Mouse (Mus musculus) neural tube, embryonic 15.5 days (tissue): Measurements from ENCODE around the gene Zyx. TPM values are rescaled to one million over a fixed set of nuclear protein-coding genes. Genes with fewer than 3 reads are reported as not detected.

Source experiments
- ATAC-seq: fragments of 200-750 bp; cut with Nextera tagmentation; 2 replicates; pipeline ENCODE4 v1.8.0; 2017; ENCODE audit warnings: mild to moderate bottlenecking, moderate TSS enrichment, moderate library complexity; ENCODE audit not compliant: low FRiP score
- H3K27ac ChIP-seq: fragments of 300-500 bp; sonication (generic); replicated peaks from 2 replicates; pipeline ENCODE4 v1.5.1; 2015; ENCODE audit warnings: mild to moderate bottlenecking, inconsistent platforms
- H3K27me3 ChIP-seq: fragments of 300-500 bp; sonication (generic); replicated peaks from 2 replicates; pipeline ENCODE4 v1.6.1; 2015; ENCODE audit warnings: inconsistent platforms
- H3K36me3 ChIP-seq: fragments of 300-500 bp; sonication (generic); 2 replicates; pipeline ENCODE4 v1.6.1; 2015; ENCODE audit warnings: inconsistent platforms
- H3K4me1 ChIP-seq: fragments of 300-500 bp; sonication (generic); 2 replicates; pipeline ENCODE4 v1.6.1; 2015; ENCODE audit warnings: inconsistent platforms
- H3K4me2 ChIP-seq: fragments of 300-500 bp; sonication (generic); 2 replicates; pipeline ENCODE4 v1.6.1; 2015; ENCODE audit warnings: inconsistent platforms, mild to moderate bottlenecking, moderate library complexity
- H3K4me3 ChIP-seq: fragments of 300-500 bp; sonication (generic); replicated peaks from 2 replicates; pipeline ENCODE4 v1.5.1; 2015; ENCODE audit warnings: mild to moderate bottlenecking, inconsistent platforms
- H3K9ac ChIP-seq: fragments of 300-500 bp; sonication (generic); replicated peaks from 2 replicates; pipeline ENCODE4 v1.6.1; 2015; ENCODE audit warnings: mild to moderate bottlenecking, inconsistent platforms
- H3K9me3 ChIP-seq: fragments of 300-500 bp; sonication (generic); replicated peaks from 2 replicates; pipeline ENCODE4 v1.6.1; 2016; ENCODE audit warnings: inconsistent platforms
- WGBS: fragments of 180-500 bp; shearing (Covaris S2); methylation state at CpG from one replicate; pipeline ENCODE4 v1.1.7; 2015; ENCODE audit warnings: mixed read lengths; 5-methylcytosine and 5-hydroxymethylcytosine counted together
- polyA plus RNA-seq: library from polyadenylated mRNA; unstranded; fragments of >200 nt; fragmentation: Nextera tagmentation; extraction: Ambion mirVana; gene quantifications from 2 replicates; pipeline ENCODE4 v1.2.1, GENCODE M21; 2015

The Zyx gene
- polyA plus RNA-seq, 1 experiment from 2014 or later: 60.0 TPM

- H3K27ac ChIP-seq: no peak overlapping the region
- no peaks in the 10 kb centered on the region for H3K27me3 ChIP-seq
- no peak overlapping the region for H3K4me2 ChIP-seq
- H3K36me3 ChIP-seq: peaks cover 49% of the 10 kb centered on the region
- 0 out of 2 replicates have a peak, but pooled peaks cover 4% of the 10 kb centered on the region for H3K4me1 ChIP-seq
- no peaks in the 10 kb centered on the region for H3K9me3 ChIP-seq
- no peak for ATAC-seq
- WGBS: 95% methylated on average over 6 of the region's 6 CpGs
- no peak overlapping the region for H3K9ac ChIP-seq
- no peak overlapping the region for H3K4me3 ChIP-seq
These were observed 10.9 kb downstream of the Zyx start for GRCm38 (mm10) chr6:42360231-42360840.

DNA sequence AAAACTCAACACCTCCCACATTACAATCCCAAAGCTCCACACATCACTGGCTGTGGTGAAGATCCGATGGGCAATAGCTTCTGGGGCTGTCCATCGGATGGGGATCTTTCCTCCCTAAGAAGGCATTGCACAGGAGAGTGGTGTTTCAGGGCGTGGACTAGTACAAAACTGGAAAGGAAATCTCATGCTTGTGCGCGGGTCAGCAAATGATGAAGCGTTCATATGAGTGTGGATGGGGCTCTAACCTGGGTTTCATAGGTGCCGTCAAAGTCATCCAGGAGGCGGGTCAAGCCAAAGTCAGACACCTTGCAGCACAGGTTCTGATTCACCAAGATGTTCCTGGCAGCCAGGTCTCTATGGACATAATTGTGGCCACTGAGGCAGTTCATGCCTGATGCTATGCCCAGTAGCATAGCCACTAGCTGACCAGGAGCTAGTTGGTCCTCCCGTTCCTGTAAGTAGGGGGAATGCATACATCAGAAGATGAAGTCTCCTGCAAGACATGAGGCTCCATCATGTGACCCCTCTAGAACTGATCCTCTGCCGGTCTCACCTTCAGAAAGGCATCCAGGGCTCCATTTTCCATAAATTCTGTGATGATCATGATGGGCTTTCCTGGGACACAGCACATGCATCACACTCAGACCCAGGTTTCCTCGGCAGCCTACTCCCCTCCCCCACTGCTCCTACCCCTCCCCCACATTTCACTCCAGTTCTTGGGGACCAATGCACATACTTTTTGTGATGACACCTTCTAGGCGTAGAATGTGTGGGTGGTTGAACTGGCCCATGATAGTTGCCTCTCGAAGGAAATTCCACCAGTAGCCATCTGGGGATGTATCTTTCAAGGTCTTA is 11.8 kb downstream of the Zyx start:
- WGBS: 93% methylated on average over 13 of the region's 13 CpGs
- H3K27me3 ChIP-seq: no peaks in the 10 kb centered on the region
- H3K36me3 ChIP-seq: peaks cover 42% of the 10 kb centered on the region
- no peak overlapping the region for H3K4me2 ChIP-seq
- H3K4me1 ChIP-seq: 0 out of 2 replicates have a peak, but pooled peaks cover 4% of the 10 kb centered on the region
- H3K4me3 ChIP-seq: no peak overlapping the region
- H3K9me3 ChIP-seq: no peaks in the 10 kb centered on the region
- no peak for ATAC-seq
- no peak overlapping the region for H3K9ac ChIP-seq
- no peak overlapping the region for H3K27ac ChIP-seq

DNA sequence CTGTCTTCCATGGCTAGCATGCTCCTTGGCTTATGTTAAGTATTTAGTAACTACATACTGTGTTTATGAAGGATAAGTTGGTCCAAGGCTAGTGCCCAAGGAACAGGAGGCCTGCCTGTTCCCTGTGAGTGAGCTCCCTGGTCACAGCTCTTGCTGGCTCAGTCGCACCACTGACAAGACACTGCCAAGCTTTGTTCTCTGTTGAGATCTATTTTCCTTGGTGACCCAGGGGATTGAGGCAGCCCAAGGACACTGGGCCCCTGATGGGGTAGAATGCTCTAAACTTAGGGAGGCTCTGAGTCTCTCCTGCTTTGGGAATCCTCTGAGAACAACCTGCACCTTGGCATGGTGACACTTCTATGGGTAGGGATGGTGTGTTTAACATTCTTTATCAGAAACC is 12.6 kb downstream of the Zyx start:
- no peak for ATAC-seq

GRCm38 (mm10) chr6:42362497-42362896 is 13.1 kb downstream of the Zyx start:
- Histone ChIP-seq H3K36me3 (peaks cover 30% of the 10 kb centered on the region), H3K9ac (no peak overlapping the region), H3K4me2 (no peak overlapping the region), H3K9me3 (no peaks in the 10 kb centered on the region), H3K27me3 (no peaks in the 10 kb centered on the region), H3K27ac (no peak overlapping the region), H3K4me1 (0 out of 2 replicates have a peak, but pooled peaks cover 4% of the 10 kb centered on the region), H3K4me3 (no peak overlapping the region)
- ATAC-seq: no peak
- 86% methylated on average over 1 of the region's 1 CpGs for WGBS

More for the DNA sequence above, 12.6 kb downstream of the Zyx start:
- Histone ChIP-seq H3K9ac (no peak overlapping the region), H3K27ac (no peak overlapping the region), H3K36me3 (peaks cover 34% of the 10 kb centered on the region), H3K27me3 (no peaks in the 10 kb centered on the region), H3K4me3 (no peak overlapping the region), H3K9me3 (no peaks in the 10 kb centered on the region), H3K4me1 (0 out of 2 replicates have a peak, but pooled peaks cover 4% of the 10 kb centered on the region), H3K4me2 (no peak overlapping the region)
- 71% methylated on average over 1 of the region's 1 CpGs for WGBS

DNA sequence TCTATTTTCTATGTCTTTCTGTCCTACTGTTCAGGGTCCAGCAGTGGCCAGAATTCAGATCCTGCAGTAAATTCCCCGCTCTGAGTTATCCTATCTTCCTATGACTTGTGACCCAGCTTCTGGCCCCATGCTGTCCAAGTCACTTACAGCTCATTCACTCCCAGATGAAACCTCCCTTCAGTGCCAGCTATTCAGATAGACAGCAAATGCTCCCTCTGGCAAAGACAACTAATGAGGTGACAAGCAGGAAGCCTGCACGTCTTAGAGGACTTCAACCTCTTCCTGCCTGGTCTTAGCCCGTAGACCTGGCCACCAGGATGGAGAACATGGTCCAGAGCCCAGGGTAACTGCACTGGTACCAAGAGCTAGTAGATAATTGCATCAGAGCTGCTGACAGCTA is 13.5 kb downstream of the Zyx start:
- ATAC-seq: no peak
- no peaks in the 10 kb centered on the region for H3K27me3 ChIP-seq
- H3K4me1 ChIP-seq: 0 out of 2 replicates have a peak, but pooled peaks cover 4% of the 10 kb centered on the region
- WGBS: 63% methylated on average over 3 of the region's 3 CpGs
- H3K4me3 ChIP-seq: no peak overlapping the region
- H3K4me2 ChIP-seq: no peak overlapping the region
- H3K9me3 ChIP-seq: no peaks in the 10 kb centered on the region
- no peak overlapping the region for H3K9ac ChIP-seq
- peaks cover 25% of the 10 kb centered on the region for H3K36me3 ChIP-seq
- H3K27ac ChIP-seq: no peak overlapping the region

DNA sequence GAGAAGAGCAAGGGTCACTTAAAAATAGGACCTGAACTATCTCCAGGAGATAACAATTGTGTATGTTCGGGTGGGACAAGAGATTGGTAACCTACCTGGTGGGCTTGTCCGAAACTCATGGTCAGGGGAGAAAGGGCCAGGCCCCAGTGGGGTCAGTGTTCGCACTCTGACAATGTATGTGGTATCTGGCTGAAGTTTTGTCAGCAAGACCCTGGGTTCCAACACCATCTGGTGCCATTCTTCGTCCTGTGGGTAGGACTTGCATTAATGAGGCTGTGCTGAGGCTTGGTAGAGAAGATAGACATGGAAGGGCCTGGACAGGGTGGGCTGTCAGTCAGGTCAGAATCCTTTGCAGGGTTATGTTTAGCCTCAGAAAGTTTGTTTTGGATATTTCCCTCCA is 14.6 kb downstream of the Zyx start:
- Histone ChIP-seq H3K4me2 (no peak overlapping the region), H3K27me3 (no peaks in the 10 kb centered on the region), H3K9ac (no peak overlapping the region), H3K9me3 (no peaks in the 10 kb centered on the region), H3K36me3 (peaks cover 15% of the 10 kb centered on the region), H3K4me3 (no peak overlapping the region), H3K4me1 (0 out of 2 replicates have a peak, but pooled peaks cover 4% of the 10 kb centered on the region), H3K27ac (no peak overlapping the region)
- no peak for ATAC-seq
- 92% methylated on average over 4 of the region's 4 CpGs for WGBS

DNA sequence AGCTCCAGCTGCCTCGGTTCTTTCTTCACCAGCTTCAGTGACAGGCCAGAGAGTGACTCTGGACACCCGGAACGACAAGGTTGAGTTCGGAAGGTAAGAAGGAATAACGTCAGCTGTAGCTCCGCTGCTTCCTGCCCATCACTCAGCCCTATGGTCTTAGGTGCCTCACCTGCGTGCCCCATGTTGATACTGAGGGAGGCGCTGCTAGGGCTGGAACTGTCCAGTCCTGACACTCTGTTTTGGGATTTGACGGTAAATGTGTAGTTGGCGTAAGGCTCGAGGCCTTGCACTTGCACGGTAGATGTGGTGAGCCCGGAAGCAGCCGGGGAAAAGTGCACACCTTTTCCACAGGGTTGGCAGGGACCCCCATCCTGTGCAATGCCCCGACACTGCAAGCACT is 15.2 kb downstream of the Zyx start:
- H3K4me3 ChIP-seq: no peak overlapping the region
- no peak overlapping the region for H3K27ac ChIP-seq
- 95% methylated on average over 15 of the region's 15 CpGs for WGBS
- no peak overlapping the region for H3K9ac ChIP-seq
- no peaks in the 10 kb centered on the region for H3K9me3 ChIP-seq
- no peak for ATAC-seq
- 0 out of 2 replicates have a peak, but pooled peaks cover 4% of the 10 kb centered on the region for H3K4me1 ChIP-seq
- no peak overlapping the region for H3K4me2 ChIP-seq
- H3K36me3 ChIP-seq: peaks cover 11% of the 10 kb centered on the region
- no peaks in the 10 kb centered on the region for H3K27me3 ChIP-seq

DNA sequence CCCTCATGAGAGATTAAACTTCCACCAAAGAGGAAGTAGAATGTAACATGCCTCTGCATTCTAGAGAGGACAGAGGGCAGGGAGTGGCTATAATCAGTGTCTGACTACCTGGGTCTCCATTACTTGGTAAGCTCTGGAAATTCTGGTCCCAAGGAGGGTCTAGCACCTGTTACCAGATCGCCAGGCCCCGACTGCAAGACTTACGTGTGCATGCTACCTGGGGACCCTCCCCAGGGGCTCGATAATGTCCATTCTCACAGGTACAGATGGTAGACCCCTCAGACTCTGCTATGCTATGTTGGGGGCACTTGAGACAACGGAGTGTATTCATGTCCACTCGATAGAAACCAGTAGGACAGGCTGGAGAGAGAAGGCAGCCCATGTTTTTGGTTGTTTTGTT is 15.8 kb downstream of the Zyx start:
- no peak overlapping the region for H3K27ac ChIP-seq
- no peak overlapping the region for H3K4me3 ChIP-seq
- peaks cover 5% of the 10 kb centered on the region for H3K36me3 ChIP-seq
- 0 out of 2 replicates have a peak, but pooled peaks cover 4% of the 10 kb centered on the region for H3K4me1 ChIP-seq
- no peaks in the 10 kb centered on the region for H3K27me3 ChIP-seq
- no peak overlapping the region for H3K4me2 ChIP-seq
- 93% methylated on average over 6 of the region's 6 CpGs for WGBS
- H3K9me3 ChIP-seq: no peaks in the 10 kb centered on the region
- no peak for ATAC-seq
- H3K9ac ChIP-seq: no peak overlapping the region

- WGBS: 10% methylated on average over 3 of the region's 3 CpGs
- Histone ChIP-seq H3K9ac (no peak overlapping the region), H3K9me3 (no peaks in the 10 kb centered on the region), H3K4me1 (peaks cover 14% of the 10 kb centered on the region), H3K36me3 (no peaks in the 10 kb centered on the region), H3K27ac (no peak overlapping the region), H3K4me3 (no peak overlapping the region), H3K27me3 (0 out of 2 replicates have a peak, but pooled peaks cover 3% of the 10 kb centered on the region), H3K4me2 (no peak overlapping the region)
- ATAC-seq: no peak
These were observed 20.4 kb downstream of the Zyx start for GRCm38 (mm10) chr6:42369870-42370269.

DNA sequence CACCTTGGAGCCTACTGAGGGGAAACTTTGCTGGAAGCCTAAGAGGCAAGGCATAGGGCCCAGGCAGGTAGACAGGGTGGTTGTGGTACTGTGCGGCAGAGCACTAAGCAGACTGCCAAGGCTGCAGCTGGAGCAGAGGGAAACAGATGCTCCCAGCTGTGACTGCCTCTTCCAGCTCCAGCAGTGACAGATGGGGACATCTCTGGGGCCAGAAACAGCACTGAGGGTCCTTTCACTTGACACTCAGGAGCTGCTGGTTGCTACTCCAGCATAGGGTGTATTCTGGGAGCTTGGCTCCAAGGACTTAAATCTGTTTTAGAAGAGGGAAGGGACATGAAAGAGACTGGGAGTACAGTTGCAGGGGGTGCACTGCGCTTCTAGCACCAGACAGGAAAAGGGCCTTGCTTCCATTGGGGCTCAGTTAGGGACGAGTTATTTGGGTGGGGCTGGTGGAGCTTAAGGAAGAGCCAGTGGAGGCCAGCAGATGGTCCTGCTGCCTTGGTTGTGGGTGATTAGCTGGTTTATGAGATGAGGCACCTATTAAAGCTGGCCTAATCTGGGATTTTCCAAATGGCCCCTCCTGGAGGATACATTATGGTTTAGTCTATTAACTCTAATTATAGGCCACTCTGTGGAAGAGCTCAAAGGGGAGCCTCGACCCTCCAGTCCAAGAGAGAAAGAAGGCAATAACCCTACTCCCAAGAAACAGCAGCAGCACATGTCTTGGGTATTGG is 21.4 kb downstream of the Zyx start:
- Histone ChIP-seq H3K9me3 (no peaks in the 10 kb centered on the region), H3K9ac (no peak overlapping the region), H3K4me3 (no peak overlapping the region), H3K4me2 (no peak overlapping the region), H3K27me3 (0 out of 2 replicates have a peak, but pooled peaks cover 3% of the 10 kb centered on the region), H3K27ac (no peak overlapping the region), H3K4me1 (peaks cover 14% of the 10 kb centered on the region), H3K36me3 (no peaks in the 10 kb centered on the region)
- ATAC-seq: no peak
- 35% methylated on average over 4 of the region's 4 CpGs for WGBS

GRCm38 (mm10) chr6:42372001-42372400 is 22.6 kb downstream of the Zyx start:
- 0 out of 2 replicates have a peak, but pooled peaks cover 3% of the 10 kb centered on the region for H3K27me3 ChIP-seq
- ATAC-seq: no peak
- H3K27ac ChIP-seq: no peak overlapping the region
- WGBS: 12% methylated on average over 3 of the region's 3 CpGs
- H3K9ac ChIP-seq: no peak overlapping the region
- H3K4me1 ChIP-seq: peaks cover 14% of the 10 kb centered on the region
- no peak overlapping the region for H3K4me2 ChIP-seq
- H3K36me3 ChIP-seq: no peaks in the 10 kb centered on the region
- H3K9me3 ChIP-seq: no peaks in the 10 kb centered on the region
- H3K4me3 ChIP-seq: no peak overlapping the region
